Mouse (Mus musculus) fat pad, adult 2 months (tissue): ENCODE data around the gene Crtc3.

Source experiments
- DNase-seq: peaks from one replicate; pipeline ENCODE4 v3.0.0-alpha.2; 2011; ENCODE audit warnings: low read depth, low spot score; ENCODE audit errors: extremely low read depth

Gene Crtc3

GRCm38 (mm10) chr7:80688556-80689220, at the start of gene Crtc3:
Gene Crtc3 (minus strand): TSS chr7:80688877.
- no peak for DNase-seq

GRCm38 (mm10) chr7:80736199-80736598, 47.5 kb upstream of the Crtc3 start:
- no peak for DNase-seq

GRCm38 (mm10) chr7:80732986-80733385, 44.3 kb upstream of the Crtc3 start:
- DNase-seq = no peak

- DNase-seq = no peak
These were observed 41.0 kb upstream of the Crtc3 start for GRCm38 (mm10) chr7:80729662-80730061.

- no peak for DNase-seq
These were observed 32.4 kb upstream of the Crtc3 start for GRCm38 (mm10) chr7:80721041-80721440.

GRCm38 (mm10) chr7:80719582-80719981, 30.9 kb upstream of the Crtc3 start:
- DNase-seq = no peak

- DNase-seq = no peak
These were observed 30.4 kb upstream of the Crtc3 start for GRCm38 (mm10) chr7:80719038-80719437.

- DNase-seq = no peak
These were observed 29.8 kb upstream of the Crtc3 start for GRCm38 (mm10) chr7:80718471-80718870.

- no peak for DNase-seq
These were observed 28.1 kb upstream of the Crtc3 start for GRCm38 (mm10) chr7:80716758-80717157.

- DNase-seq = no peak
These were observed 26.6 kb upstream of the Crtc3 start for GRCm38 (mm10) chr7:80715306-80715705.

- no peak for DNase-seq
These were observed 22.8 kb upstream of the Crtc3 start for GRCm38 (mm10) chr7:80711496-80711895.

- DNase-seq = no peak
These were observed 21.7 kb upstream of the Crtc3 start for GRCm38 (mm10) chr7:80710333-80710732.

- DNase-seq = no peak
These were observed 15.4 kb upstream of the Crtc3 start for GRCm38 (mm10) chr7:80704066-80704465.

- DNase-seq = no peak
These were observed 13.8 kb upstream of the Crtc3 start for GRCm38 (mm10) chr7:80702510-80702909.

- DNase-seq = no peak
These were observed 11.0 kb upstream of the Crtc3 start for GRCm38 (mm10) chr7:80699709-80700108.

- no peak for DNase-seq
These were observed 10.3 kb upstream of the Crtc3 start for GRCm38 (mm10) chr7:80698940-80699339.

- DNase-seq = no peak
These were observed 9.2 kb upstream of the Crtc3 start for GRCm38 (mm10) chr7:80697859-80698258.

GRCm38 (mm10) chr7:80696903-80697302, 8.2 kb upstream of the Crtc3 start:
- no peak for DNase-seq

GRCm38 (mm10) chr7:80696334-80696733, 7.7 kb upstream of the Crtc3 start:
- no peak for DNase-seq

- DNase-seq = no peak
These were observed 3.8 kb upstream of the Crtc3 start for GRCm38 (mm10) chr7:80692472-80692871.

GRCm38 (mm10) chr7:80691131-80691530, 2.5 kb upstream of the Crtc3 start:
- no peak for DNase-seq

- DNase-seq = no peak
These were observed 529 bp upstream of the Crtc3 start for GRCm38 (mm10) chr7:80689221-80689591.
